Mouse (Mus musculus): ENCODE results near the gene Uhrf1.

Gene Uhrf1

GRCm38 (mm10) chr17:56276643-56277566 lies 26.2 kb upstream of the Uhrf1 start, which contains the start of gene Ticam1:
Gene Ticam1, minus strand, starts transcription at chr17:56276786.
- DNase-seq = peak; percentile 73

- peak; percentile 22 for DNase-seq
Measured at GRCm38 (mm10) chr17:56277567-56277893, 25.6 kb upstream of the Uhrf1 start.

- no peak for DNase-seq
Measured at GRCm38 (mm10) chr17:56278340-56278739, 24.8 kb upstream of the Uhrf1 start.

GRCm38 (mm10) chr17:56279481-56280155 lies 23.5 kb upstream of the Uhrf1 start:
- DNase-seq = no peak

- no peak for DNase-seq
Measured at GRCm38 (mm10) chr17:56281193-56281592, 21.9 kb upstream of the Uhrf1 start.

- no peak for DNase-seq
Measured at GRCm38 (mm10) chr17:56282802-56283201, 20.3 kb upstream of the Uhrf1 start.

- no peak for DNase-seq
Measured at GRCm38 (mm10) chr17:56283316-56283715, 19.8 kb upstream of the Uhrf1 start.

- no peak for DNase-seq
Measured at GRCm38 (mm10) chr17:56285995-56286394, 17.1 kb upstream of the Uhrf1 start.

- DNase-seq = no peak
Measured at GRCm38 (mm10) chr17:56287830-56288229, 15.3 kb upstream of the Uhrf1 start.

- no peak for DNase-seq
Measured at GRCm38 (mm10) chr17:56288866-56289265, 14.3 kb upstream of the Uhrf1 start.

- DNase-seq = peak; percentile 58
Measured at GRCm38 (mm10) chr17:56289371-56290331, 13.5 kb upstream of the Uhrf1 start.

GRCm38 (mm10) chr17:56290388-56291170 lies 12.5 kb upstream of the Uhrf1 start:
- peak; percentile 97 for DNase-seq

GRCm38 (mm10) chr17:56291171-56291511 lies 12.0 kb upstream of the Uhrf1 start:
- DNase-seq = peak; percentile 97

- peak; percentile 66 for DNase-seq
Measured at GRCm38 (mm10) chr17:56291826-56292475, 11.2 kb upstream of the Uhrf1 start.

- peak; percentile 53 for DNase-seq
Measured at GRCm38 (mm10) chr17:56292531-56293222, 10.4 kb upstream of the Uhrf1 start, which contains the start of gene Plin3. Gene Plin3, minus strand, starts transcription at chr17:56292873.

GRCm38 (mm10) chr17:56293291-56293690 lies 9.8 kb upstream of the Uhrf1 start:
- peak; percentile 87 for DNase-seq

- DNase-seq = peak; percentile 29
Measured at GRCm38 (mm10) chr17:56294241-56294640, 8.9 kb upstream of the Uhrf1 start.

- DNase-seq = peak; percentile 44
Measured at GRCm38 (mm10) chr17:56296201-56296600, 6.9 kb upstream of the Uhrf1 start.

- DNase-seq = no peak
Measured at GRCm38 (mm10) chr17:56298238-56298637, 4.9 kb upstream of the Uhrf1 start.

- DNase-seq = no peak
Measured at GRCm38 (mm10) chr17:56300186-56300585, 2.9 kb upstream of the Uhrf1 start, which contains the start of gene Arrdc5. Gene Arrdc5, minus strand, starts transcription at chr17:56300286.
